Mouse (Mus musculus) spleen, adult 2 months (tissue): Measurements from ENCODE around the gene 1700019D03Rik.

Experiments
- CTCF ChIP-seq: fragments of 200-500 bp; IDR thresholded peaks from 2 replicates; pipeline ENCODE4 v1.5.1; 2011; ENCODE audit warnings: mild to moderate bottlenecking, inconsistent platforms; ENCODE audit not compliant: insufficient read depth, insufficient read length, insufficient replicate concordance; ENCODE audit errors: extremely low read depth
- POLR2A ChIP-seq: fragments of 200-500 bp; IDR thresholded peaks from 2 replicates; pipeline ENCODE4 v1.6.1; 2011; ENCODE audit warnings: low read depth, low read length, inconsistent platforms

- TF ChIP-seq CTCF (no peak), POLR2A (no peak)
Observed at GRCm38 (mm10) chr1:53049763-53050427, 29.9 kb upstream of the 1700019D03Rik start.
